In genomic region chr2:30915376-30915775, GRCm38 (mm10) we compare ENCODE assay signal across 16 mouse cellular contexts.
"Had no signal": no experiment of that assay in that cellular context is flagged by ENCODE, and none has a peak within 500 bp of the region (broad histone marks: within the 10 kb centered on the region; RNA-seq: fewer than 3 reads in every experiment).

No protein-coding gene starts in this region.

- H3K36me3 ChIP-seq: liver, embryonic 13.5 days; lung, embryonic 15.5 days; midbrain, embryonic 15.5 days; neural tube, embryonic 13.5 days; stomach, embryonic 15.5 days had no signal

- H3K4me1 ChIP-seq: liver, embryonic 13.5 days; midbrain, embryonic 15.5 days had no signal

- H3K9ac ChIP-seq: liver, embryonic 13.5 days; liver, postnatal 0 days; lung, embryonic 15.5 days; midbrain, embryonic 15.5 days; neural tube, embryonic 13.5 days; stomach, embryonic 15.5 days had no signal

- H3K4me3 ChIP-seq: liver, embryonic 13.5 days; lung, embryonic 15.5 days; midbrain, embryonic 15.5 days; neural tube, embryonic 13.5 days; stomach, embryonic 15.5 days had no signal

- DNase-seq: kidney, adult 11 months; kidney, adult 9 months; kidney, postnatal 36 days; liver; liver, embryonic 13.5 days; liver, postnatal 0 days; lung, postnatal 14 days; right cerebral cortex, postnatal 14 days; thymus, adult 2 months; thymus, postnatal 25 days had no signal

- H3K9me3 ChIP-seq: liver, embryonic 13.5 days; lung, embryonic 15.5 days; midbrain, embryonic 15.5 days; neural tube, embryonic 13.5 days; stomach, embryonic 15.5 days had no signal

- H3K27me3 ChIP-seq: lung, embryonic 15.5 days; midbrain, embryonic 15.5 days; neural tube, embryonic 13.5 days; stomach, embryonic 15.5 days had no signal

- H3K4me2 ChIP-seq: liver, embryonic 13.5 days; lung, embryonic 15.5 days; midbrain, embryonic 15.5 days; neural tube, embryonic 13.5 days; stomach, embryonic 15.5 days had no signal

- H3K27ac ChIP-seq: kidney, postnatal 0 days; liver, embryonic 13.5 days; lung, embryonic 15.5 days; macrophage; midbrain, embryonic 15.5 days; neural tube, embryonic 13.5 days; stomach, embryonic 15.5 days had no signal

- ATAC-seq: liver, postnatal 0 days; midbrain, embryonic 15.5 days had no signal
